Mouse (Mus musculus) monocyte, adult 5-6 weeks (primary cell): ENCODE data around the gene Krt83. TPM values are rescaled to one million over a fixed set of nuclear protein-coding genes. Genes with fewer than 3 reads are reported as not detected.

ENCODE experiments used
- total RNA-seq: library from RNA; stranded (forward); fragments of 200-1000, 200-491, 200-594 nt; gene quantifications from 3 replicates; pipeline ENCODE4 v1.2.3, GENCODE M21; 2017

Gene Krt83
- total RNA-seq, 1 experiment from 2014 or later, result not detected

Other genes starting within 250 kb of the Krt83 start
- 717 to 1,434 TPM (median 717 TPM) in 3 replicates for gene Nr4a1, start 237.2 kb downstream of the Krt83 start, total RNA-seq
- gene Atg101, start 207.2 kb downstream of the Krt83 start, total RNA-seq, result 52.9 to 72.0 TPM (median 58.7 TPM) in 3 replicates
- 0.75 to 1.4 TPM in 2 of 3 replicates, not detected in the other for gene 6030408B16Rik, start 198.3 kb downstream of the Krt83 start, total RNA-seq
- gene Krt80, start 121.3 kb downstream of the Krt83 start, total RNA-seq, result 124 to 181 TPM (median 163 TPM) in 3 replicates
- gene Krt7, start 80.5 kb downstream of the Krt83 start, total RNA-seq, result 3.0 to 8.2 TPM (median 4.9 TPM) in 3 replicates
- gene Krt87, start 52.7 kb downstream of the Krt83 start, total RNA-seq, result not detected in 3 replicates
- not detected in 3 replicates for gene Krt88, start 43.8 kb downstream of the Krt83 start, total RNA-seq
- gene Krt81, start 27.8 kb downstream of the Krt83 start, total RNA-seq, result not detected in 3 replicates
- 0.11 to 2.1 TPM in 2 of 3 replicates, not detected in the other for gene Krt86, start 18.0 kb downstream of the Krt83 start, total RNA-seq
- not detected in 3 replicates for gene Gm49425, start 25.7 kb upstream of the Krt83 start, total RNA-seq
- not detected in 3 replicates for gene Krt84, start 41.3 kb upstream of the Krt83 start, total RNA-seq
- not detected in 3 replicates for gene Krt82, start 59.2 kb upstream of the Krt83 start, total RNA-seq
- not detected in 3 replicates for gene Krt90, start 71.4 kb upstream of the Krt83 start, total RNA-seq
- not detected in 3 replicates for gene Krt75, start 82.4 kb upstream of the Krt83 start, total RNA-seq
- gene Gm5414, start 136.7 kb upstream of the Krt83 start, total RNA-seq, result not detected in 3 replicates
- not detected in 3 replicates for gene Gm5478, start 155.9 kb upstream of the Krt83 start, total RNA-seq
- not detected in 3 replicates for gene Krt6b, start 188.8 kb upstream of the Krt83 start, total RNA-seq
- not detected in 3 replicates for gene Krt6a, start 202.8 kb upstream of the Krt83 start, total RNA-seq
- not detected in 3 replicates for gene Krt5, start 221.4 kb upstream of the Krt83 start, total RNA-seq